Mouse (Mus musculus) embryo, embryonic 10 days (tissue): ENCODE results near the gene Pard3.

Source experiments
- DNase-seq: peaks from one replicate; pipeline ENCODE4 v3.0.0-alpha.2; 2015; ENCODE audit warnings: low spot score

The Pard3 gene

DNA sequence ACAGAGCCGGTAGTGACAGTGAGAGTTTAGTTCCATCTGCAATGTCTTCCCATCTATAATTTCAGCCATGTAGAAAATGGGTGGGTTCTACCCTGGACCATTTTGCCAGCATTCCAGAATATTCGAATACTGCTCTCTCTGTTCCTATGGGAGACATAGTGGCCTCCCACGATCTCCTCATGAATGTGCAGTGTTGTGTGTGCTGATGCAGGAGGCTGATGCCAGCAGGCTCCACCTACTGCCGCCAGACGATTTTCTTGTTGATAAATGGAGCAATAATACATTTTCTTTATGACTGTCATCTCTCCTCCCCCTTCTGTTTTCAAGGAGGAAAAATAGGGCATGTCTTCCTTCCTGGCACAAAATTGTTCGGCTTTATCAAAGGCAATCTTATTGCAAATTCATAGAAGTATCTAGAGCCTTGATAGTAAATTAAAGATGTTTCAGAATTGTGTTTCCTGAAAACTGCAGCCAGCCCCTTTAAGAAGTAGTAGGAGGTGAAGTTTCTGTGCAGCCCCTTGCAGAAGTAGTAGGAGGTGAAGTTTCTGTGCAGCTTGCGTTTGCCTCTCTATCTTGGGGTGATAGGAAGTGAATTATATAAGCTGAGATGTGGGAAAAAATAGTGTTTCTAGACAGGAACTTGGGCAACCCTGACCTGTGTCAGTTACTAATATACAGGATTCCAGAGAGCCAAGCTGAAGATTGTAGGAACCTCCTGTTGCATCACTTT, 545.0 kb downstream of the Pard3 start:
- DNase-seq = no peak

DNA sequence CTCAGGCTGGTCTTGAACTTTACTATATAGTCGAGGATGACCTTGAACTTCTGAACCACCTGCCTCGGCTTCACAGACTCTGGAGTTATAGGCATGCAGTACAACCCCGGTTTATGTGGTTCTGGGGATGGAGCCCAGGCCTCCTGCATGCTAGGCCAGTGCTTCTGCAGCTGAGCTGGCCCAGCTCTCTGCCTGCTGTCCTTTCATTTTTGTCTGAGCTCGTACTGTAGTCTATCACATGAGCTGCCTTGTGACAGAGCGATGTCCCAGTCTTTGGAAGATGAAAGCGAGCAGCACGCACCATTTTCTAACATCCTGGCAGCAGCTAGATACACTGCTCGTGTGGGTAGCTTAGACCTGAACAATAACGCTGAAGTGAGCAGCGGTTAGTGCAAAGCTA, 545.6 kb downstream of the Pard3 start:
- DNase-seq = no peak

DNA sequence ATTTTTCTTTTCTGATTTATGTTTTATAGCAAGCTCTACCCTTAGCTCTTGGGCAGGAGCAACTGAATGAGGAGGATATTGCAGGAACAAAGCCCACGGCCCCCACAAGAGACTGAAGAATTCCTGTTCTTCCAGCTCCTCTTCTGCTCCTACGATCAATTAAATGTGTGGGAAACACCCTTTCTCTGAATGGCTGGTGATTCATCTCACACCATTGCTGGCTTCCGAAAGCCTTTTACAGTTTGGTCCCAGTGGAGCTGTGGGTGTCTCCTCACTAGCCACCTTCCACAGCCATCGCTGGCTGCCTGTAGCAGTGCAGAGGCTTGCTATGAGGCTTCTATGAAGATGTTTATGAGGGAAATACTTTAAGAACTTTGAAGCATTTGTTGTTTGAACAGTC, 550.5 kb downstream of the Pard3 start:
- no peak for DNase-seq

DNA sequence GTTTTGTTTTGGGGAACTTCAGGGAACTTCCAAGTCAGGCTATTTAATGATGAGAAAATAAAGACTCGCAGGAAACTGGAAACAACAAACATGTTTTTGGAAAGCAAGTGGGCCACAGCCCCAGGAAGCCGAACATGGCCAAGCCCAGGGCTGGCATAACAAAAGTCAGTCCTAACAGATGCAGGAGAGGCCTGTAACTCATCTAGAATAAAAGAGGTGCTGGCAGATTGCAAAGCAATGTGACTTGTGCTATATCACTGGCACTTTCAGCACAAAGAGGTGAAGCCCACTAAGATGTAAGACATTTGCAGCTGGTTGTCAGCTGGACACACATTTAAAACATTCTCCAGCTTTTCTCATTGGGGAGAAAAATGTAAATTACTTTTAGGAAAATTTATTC, 553.0 kb downstream of the Pard3 start:
- no peak for DNase-seq

DNA sequence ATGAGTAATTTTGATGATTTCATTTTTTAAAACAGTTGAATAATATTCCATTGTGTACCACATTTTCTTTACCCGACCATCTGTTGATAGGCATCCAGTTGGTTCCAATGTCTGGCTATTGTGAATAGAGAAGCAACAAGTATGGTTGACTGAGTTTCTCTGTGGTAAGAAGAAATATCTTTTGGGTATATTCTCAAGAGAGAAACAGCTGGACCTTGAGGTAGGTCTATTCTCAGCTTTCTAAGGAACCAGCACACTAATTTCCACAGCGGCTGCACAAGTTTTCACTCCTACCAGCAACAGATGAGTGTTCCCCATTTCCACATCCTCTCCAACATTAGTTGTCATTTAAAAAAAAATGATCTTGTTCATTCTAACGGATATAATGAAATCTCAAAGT, 558.4 kb downstream of the Pard3 start:
- DNase-seq = no peak

DNA sequence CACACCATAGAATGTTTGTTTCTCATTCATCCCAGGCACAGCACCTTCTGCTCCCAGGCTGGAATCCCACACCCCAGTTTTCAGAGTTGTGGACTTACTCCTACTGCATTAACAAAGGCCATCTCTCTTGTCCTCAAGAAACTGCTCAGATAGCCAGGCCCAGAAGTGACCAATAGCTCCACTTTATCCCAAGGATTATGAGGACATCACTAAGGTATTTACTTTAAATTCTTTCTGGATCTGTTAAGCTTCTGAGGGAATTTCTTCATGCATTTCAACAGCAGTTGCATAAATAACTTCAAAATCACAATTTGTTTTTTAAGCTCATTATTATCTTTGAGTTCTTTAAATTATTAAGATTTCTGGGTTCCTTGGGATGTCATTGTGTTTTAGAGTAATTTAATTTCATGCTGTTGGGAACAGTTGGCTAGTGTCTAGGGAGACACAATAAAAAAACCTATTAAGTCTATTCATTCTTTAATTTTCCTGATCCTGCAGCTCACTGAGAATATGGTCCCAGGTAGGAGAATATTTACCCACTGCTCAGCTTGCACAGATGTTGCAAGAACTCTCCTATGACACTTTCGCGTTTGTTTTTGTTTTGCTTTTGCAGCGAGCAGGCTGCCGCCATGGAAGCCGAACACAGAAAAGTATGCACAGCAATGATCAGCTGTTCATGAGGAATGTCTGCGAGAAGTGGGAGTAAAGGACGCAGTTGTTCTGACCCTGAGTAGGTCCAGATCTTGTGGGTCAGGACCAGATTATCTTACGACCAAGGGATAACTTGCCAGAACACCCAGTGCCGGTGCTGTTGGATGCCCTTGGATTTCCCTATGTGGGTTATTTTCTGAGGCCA, 574.8 kb downstream of the Pard3 start:
- no peak for DNase-seq

DNA sequence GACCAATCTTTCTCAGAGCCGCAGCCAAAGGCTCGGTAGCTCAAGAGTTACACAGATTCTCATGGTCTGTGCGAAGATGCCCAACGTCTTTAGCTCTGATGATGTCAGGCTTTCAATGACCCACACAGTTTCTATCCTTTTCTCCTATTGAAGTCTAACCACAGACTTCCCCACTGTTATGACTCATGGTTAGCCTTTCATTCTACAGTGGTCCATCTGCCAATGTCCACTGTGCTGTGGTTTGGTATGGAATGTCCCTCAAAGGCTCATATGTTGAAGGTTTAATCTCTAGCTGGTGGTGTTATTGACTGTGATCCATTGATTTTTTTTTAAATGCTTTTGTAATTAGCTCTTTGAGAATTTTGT, 575.4 kb downstream of the Pard3 start:
- no peak for DNase-seq

DNA sequence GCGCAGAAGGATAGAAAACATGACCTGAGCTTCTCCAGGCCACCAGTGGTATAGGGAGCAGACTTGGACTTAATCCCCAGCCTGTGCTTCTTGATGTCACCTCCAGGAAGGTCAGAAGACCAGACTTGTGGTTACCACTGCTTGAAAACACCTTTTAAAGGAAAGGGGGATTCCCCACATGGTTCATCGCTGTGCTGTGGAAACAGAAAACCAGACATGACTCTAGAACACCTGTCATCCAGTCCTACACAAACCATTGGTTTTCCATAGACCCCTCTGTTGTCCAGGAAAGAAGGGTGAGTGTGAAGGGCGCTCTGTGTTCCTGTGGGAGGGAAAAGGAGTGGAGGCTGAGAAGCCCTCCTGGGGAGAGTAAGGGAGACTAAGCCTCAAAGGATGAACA, 591.9 kb downstream of the Pard3 start:
- no peak for DNase-seq
